Mouse (Mus musculus) ES-E14 (cell line): ENCODE results near the gene Prm2.

Experiments used
- CHD2 ChIP-seq: IDR thresholded peaks from 2 replicates; pipeline ENCODE4 v1.6.1; 2014; ENCODE audit warnings: mild to moderate bottlenecking, low read depth, low read length, inconsistent platforms
- MAFK ChIP-seq: IDR thresholded peaks from 2 replicates; pipeline ENCODE4 v1.6.1; 2014; ENCODE audit warnings: mild to moderate bottlenecking, low read depth, low read length, inconsistent platforms; ENCODE audit not compliant: insufficient read depth
- ZC3H11A ChIP-seq: IDR thresholded peaks from 2 replicates; pipeline ENCODE4 v1.6.1; 2012; ENCODE audit warnings: low read depth, mild to moderate bottlenecking, inconsistent platforms, low read length, borderline replicate concordance

GRCm38 (mm10) chr16:10821387-10821786 is 25.5 kb upstream of the Prm2 start:
- TF ChIP-seq ZC3H11A (no peak), MAFK (no peak), CHD2 (no peak)
